Mouse (Mus musculus) retina, embryonic 14.5 days (tissue): ENCODE data around the gene Gabarapl2.
"Not testable (repeated sequence)": the region's sequence is repeated elsewhere in the genome, so short reads cannot be mapped to it uniquely, and the experiment has no call there.

ENCODE experiments used
- DNase-seq: peaks from one replicate; pipeline ENCODE4 v3.0.0-alpha.2; 2015; ENCODE audit warnings: low spot score

The Gabarapl2 gene

DNA sequence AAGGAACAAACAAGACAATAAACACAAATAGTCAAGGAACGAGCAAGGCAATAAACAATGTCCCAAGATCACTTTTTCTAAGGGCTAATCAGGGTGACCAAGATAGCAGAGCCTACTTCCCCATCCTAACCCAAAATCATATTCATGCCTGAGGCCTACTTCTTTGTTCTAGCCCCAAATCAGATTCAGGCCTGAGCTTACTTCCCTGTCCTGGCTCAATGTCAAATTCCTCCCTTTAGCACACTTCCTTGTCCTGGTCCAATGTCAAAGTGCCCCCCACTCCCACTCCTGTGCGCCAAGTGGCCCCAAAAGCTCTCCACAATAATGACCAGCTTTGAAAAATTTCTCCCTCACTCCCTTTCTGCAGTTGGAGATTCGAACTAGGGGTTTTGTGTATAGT is 3.3 kb upstream of the Gabarapl2 start:
- DNase-seq, result no peak

DNA sequence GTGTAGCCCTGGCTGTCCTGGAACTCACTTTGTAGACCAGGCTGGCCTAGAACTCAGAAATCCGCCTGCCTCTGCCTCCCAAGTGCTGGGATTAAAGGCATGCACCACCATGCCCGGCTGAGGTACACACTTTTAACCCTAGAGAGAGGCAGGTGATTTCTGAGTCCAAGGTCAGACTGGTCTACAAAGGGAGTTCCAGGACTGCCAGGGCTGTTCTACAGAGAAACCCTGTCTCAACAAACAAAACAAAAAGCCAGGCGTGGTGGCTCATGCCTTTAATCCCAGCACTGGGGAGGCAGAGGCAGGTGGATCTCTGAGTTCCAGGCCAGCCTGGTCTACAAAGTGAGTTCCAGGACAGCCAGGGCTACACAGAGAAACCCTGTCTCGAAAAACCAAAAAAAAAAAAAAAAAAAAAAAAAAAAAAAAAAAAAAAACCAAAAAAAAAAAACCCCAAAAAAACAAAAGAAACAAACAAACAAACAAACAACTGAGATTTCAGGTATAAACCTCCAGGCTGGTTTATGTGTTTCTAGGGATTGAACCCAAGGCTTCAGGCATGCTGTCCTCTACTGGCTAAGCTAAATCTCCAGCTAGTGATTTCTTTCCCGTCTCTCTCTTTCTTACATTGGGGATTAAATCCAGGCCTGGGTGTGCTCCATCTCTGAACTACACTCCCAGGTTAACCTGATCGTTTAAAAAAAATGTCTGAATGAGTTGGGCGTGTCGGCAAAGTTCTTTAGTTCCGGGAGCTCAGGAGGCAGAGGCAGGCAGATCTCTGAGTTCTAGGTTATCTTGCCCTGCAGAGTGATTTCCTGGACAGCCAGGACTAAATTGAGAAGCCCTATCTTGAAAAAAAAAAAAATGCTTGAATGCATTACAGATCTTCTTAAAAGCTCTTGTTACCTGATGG is 2.2 kb upstream of the Gabarapl2 start:
- DNase-seq, result not testable (repeated sequence)

DNA sequence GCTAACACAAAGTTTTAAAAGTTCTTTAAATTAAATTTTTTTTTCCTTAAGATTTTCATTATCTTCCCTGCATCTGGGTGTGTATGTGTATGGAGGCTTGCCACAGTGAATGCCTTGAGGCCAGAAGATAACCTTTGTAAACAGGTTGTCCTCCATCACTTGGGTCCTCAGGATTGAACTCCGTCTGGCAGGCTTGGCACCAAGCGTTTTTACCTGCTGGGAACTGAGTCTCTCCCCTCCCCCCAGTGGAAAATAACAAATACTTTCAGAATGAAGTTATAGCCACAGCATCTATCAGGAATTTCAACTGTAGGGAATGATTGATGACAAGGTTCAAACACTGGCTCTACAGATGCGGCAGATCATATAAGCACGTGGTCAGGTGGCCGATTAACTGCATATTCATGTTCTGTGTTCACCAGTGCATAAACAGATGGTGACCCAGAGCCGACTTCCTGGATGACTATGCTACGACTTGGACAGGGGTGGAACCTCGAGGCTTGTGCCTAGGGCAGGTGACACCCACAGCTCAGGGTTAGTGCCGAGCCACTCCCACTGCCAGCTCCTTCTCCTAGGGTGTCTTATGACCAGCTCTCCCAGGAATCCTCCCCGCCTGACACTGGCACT is 874 bp upstream of the Gabarapl2 start:
- peak; percentile 47 for DNase-seq

DNA sequence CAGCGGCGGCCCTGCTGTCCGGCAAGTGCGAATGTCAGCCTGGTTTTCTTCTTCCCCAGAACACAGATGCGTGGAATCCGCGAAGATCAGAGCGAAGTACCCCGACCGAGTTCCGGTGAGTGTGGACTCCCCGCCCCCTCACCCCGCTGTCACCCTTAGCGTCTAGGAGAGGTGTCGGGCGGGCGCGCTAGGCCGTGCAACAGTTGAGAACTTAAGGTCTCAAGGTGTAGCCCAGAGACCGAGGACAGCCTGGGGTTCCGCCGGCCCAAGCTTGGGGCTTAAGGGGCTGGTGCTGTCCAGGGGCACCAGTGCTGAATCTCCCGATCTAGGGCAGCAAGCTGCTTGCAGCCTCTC is 575 bp downstream of the Gabarapl2 start:
- peak; percentile 52 for DNase-seq

DNA sequence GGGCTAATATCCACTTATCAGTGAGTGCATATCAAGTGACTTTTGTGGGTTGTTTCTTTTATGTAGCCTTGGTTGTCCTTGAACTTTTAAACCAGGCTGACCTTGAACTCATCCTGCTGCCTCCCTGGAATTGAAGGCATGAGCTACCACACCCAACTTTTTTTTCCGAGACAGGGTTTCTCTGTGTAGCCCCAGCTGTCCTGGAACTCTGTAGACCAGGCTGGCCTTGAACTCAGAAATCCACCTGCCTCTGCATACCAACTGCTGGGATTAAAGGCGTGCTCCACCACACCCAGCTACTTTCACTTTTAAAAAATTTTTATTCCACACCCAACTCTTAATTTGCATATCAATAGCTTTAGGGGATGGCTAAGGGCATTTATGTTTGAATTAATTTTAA is 3.0 kb downstream of the Gabarapl2 start:
- no peak for DNase-seq

DNA sequence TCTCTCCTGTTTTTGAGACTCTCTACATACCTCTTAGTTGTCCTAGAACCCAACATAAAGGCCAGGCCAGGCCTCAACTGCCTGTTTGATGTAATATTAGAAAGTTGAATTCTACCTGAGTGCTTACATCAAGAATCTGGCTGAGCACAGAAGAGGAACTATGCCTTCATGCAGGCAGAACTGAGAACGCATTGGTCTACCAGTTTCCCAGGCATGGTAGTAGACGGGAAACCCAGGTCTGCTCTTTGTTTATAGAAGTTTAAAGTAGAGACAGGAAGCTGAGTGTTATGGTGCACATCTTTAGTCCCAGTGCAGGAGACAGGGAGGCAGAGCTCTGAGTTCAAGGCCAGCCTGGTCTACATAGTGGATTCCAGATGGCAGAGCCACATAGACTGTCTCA is 6.6 kb downstream of the Gabarapl2 start:
- no peak for DNase-seq

DNA sequence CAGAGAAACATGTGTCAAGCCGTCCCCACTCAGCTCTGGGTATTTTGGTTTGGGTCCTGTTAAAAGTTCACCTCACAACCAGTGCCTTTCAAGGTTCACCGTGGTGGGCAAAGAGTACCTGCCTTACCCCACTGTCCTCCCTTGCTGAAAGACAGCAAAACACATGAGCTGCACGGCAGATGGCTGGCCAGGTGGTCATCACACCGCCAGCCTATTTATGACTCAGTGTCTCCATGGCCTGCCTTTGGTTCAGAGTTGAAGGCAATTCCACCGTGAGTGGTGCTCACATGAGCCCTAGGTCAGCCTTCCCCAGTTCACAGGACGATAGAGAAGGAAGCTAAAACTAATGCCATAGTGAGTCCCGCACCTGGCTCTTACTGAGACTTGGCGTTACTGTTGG is 7.5 kb downstream of the Gabarapl2 start:
- DNase-seq, result no peak

DNA sequence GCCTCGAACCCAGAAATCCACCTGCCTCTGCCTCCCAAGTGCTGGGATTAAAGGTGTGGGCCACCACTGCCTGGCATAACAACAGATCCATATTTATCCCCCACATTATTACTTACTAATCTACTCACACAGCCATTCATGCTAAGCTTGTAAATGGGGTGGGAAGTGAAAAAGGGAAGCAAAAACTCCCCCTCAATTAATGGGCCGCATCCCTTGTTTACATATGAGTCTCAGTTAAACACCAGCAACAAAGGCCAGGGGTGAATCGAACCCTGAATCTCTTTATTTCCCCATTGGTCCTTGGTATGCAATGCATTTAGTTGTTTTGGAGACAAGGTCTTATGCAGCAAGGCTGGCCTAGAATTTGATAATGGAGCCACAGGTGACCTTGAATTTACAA is 10.3 kb downstream of the Gabarapl2 start:
- DNase-seq, result no peak

DNA sequence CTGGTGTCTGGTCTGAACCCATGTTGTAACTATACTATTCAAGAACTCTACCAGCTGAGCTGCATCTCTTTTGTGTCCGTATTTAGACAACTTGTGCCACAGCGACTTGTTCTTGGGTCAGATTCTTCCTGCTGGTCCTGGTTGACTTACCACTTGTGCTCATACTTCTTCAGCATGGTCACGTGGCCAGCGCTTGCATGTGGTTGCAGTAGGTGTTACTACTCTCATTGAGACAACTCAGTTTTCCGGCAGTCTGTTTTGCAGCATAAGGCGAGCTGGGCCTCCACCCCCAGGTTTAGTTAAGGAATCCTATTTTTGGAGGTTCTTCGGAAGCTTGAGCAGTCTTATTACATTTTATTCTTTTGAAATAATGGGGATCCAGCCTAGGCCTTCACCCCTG is 10.8 kb downstream of the Gabarapl2 start:
- no peak for DNase-seq

DNA sequence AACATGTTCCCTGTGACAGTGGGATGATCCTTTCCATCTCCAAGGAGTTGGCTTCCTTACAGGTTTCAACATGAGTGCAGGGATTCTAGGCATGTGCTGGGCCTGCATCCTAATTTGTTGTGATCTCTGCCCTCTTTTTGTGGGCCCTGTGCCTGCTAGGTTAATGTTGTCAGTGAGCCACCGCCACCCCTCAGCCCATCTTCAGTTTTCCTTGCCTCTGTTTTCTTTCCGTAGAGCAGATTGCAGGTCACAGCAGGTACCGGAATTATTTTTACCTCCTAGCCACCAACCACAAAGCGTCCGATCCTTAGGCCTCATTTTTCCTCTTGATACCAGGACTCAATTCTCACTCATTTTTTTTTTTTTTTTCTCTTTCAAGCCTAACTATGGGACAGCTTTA is 11.4 kb downstream of the Gabarapl2 start:
- DNase-seq, result no peak

DNA sequence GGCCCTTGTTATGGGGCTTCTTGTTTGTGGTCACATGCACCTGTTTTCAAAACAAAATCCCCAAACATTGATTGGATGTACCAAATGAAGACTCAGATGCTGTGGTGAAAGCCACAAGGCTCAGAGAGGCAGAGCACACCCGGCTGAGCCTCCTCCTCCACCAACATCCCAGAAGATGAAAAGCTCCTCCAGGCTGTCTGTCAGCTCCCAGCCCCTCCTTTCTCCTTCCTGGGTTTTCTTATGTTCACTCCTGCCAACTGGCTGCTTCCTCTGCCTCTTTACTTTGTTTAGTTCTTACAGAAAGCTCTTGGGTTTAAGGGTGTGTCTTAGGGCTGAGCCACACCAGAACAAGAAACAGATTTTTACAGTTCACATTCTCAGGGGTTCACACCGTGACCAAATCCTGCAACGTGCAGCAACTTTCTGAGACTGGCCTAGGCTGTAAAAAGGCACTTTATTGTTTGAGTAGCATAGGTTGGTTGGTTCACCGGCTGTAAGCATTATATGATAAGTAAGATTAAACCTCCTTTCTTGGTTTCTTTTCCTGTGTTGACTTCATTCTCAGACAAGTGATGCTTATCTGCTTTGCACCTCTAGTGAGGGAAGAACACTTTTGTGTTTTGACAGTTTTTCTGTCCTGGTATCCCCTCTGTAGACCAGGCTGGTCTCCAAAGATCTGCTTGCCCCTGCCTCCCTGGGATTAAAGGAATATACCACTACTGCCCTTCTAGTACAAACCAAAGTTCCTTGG is 14.5 kb downstream of the Gabarapl2 start:
- DNase-seq, result no peak

DNA sequence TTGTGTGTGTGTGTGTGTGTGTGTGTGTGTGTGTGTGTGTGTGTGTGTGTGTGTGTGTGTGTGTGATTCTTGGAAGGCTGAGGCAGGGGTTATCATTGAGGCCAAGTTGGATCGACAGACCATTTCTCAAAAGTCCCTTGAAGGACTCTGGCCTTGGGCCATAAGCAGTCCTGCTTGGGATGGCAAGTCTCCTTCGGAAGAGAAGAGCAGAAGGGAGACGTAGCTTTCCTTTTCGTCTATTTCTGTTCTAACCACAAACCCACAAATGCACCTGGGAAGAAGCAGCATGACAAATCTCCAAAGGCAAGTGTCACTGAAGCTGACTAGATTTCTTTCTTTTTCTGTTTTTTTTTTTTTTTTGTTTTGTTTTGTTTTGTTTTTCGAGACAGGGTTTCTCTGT is 15.4 kb downstream of the Gabarapl2 start:
- DNase-seq, result no peak

DNA sequence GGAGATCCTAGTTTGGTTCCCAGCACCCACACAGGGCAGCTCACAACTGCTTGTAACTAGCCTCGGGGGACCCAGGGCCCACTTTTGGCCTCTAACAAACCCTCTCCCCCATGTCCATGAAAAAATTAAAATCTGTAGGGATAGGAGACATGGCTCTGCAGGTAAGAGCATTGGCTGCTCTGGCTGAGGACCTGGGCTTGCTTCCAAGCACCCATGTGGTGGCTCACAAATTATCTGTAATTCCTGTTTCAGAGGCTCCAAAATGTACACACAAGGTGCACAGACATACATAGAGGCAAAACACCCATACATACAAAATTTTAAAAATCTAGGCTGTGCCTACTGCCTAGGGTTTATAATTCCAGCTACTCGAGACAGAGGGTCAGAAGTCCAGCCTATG is 16.7 kb downstream of the Gabarapl2 start:
- no peak for DNase-seq

DNA sequence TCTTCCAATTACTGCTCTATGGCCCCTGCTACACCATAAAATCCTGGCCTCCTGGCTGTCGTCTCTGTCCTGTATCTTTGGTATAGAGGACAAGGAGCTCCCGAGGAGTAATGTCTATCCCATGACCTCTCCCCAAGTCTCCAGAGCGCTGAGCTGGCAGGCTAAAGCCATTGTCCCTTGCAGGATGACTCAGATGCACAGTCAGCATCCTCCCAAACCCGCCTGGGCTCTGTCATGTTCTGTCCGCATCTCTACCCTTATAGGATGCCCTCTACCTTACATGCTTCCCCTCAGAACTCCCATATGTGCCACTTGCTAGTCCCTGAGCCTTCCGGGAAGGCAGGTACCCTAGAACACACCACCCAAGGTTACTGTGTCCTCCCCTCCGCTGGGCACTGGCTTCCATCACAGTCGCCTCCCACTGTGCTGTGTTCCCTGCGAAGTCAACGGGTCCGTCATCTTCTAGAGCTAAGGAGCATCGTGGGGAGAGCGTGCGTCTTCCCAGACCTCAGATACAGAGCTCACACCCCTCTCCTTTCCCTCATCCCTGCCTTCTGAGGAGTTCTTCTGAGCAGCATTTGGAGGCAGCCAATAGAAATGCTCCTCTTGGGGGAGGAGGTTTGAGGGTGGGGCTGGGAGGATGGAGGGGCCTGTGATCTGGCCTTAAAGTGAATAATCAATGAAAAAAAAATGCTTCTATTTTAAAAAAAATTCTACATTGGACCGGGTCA is 20.3 kb downstream of the Gabarapl2 start:
- no peak for DNase-seq

DNA sequence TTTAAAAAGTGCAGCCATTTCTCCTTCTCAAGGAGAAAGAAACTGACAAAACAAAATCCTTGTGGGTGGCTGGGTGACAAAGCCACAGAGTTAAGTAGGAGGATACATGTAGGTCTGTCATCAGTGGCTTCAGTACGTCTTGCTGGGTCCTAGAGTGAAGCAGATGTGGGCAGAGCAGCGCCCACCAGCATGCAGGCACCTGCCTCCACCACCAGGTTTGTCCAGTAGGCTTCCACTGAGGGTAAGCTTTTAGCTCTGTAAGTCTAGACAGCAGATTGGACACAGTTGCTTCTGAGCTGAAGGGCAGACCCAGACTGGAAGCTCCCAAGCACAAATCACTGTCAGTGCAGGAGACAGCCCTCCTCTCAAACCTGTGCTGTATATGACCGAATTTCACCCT is 20.8 kb downstream of the Gabarapl2 start:
- DNase-seq, result no peak

DNA sequence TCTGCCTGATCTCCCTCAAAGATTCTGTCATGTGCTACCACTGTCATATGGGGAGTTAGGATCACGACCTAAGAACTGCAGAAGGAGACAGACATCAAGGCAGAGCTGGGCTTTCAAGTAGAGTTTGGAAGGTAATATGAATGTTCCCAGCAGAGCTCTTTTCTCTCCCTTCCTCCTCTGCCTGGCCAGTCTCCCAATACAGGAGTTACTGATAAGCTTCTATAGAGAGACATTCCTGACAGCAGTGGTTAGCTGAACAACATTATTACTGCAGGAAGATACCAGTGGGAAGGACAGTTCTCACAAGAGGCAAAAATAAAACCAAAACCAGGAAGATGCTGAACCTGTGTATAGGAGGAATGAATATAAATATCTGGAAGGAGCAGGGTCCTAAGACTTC is 22.1 kb downstream of the Gabarapl2 start:
- DNase-seq, result no peak

DNA sequence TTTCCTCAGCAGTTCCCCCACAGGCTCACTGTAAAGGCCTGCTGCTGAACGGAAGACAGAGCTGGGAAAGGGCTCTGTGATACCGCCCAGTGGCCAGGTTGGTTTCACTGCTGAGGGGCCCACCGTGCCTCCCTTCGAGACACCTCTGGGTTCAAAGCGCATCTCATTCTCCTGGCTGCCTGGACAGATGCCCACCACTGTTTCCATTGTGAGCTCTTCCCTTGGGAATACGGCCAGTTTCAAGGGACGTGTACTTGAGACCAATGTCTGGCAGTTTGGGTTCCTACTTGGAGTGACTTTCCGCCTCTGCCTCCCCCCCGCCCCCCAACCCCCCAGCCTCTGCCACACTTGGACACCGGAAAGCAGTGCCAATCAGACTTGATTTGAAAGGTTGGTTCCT is 22.6 kb downstream of the Gabarapl2 start:
- DNase-seq, result no peak

DNA sequence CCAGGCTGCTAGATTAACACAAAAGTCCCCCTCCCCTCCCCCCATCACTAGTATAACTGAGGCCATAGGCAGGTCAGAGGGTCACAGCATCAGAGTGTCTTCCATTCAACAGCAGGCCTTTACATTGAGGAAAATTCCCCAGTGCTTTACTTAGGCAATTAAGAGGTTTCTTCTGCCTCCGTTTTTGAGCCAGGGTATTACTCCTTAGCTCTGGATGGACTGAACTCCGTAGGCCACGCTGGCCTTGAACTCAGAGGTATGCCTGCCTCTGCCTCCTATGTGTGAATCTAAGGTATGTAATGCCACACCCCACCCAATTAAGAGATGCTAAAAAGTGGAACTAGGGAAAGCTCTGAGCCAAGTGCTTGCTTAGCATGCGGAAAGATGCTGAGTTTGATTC is 23.0 kb downstream of the Gabarapl2 start:
- no peak for DNase-seq

DNA sequence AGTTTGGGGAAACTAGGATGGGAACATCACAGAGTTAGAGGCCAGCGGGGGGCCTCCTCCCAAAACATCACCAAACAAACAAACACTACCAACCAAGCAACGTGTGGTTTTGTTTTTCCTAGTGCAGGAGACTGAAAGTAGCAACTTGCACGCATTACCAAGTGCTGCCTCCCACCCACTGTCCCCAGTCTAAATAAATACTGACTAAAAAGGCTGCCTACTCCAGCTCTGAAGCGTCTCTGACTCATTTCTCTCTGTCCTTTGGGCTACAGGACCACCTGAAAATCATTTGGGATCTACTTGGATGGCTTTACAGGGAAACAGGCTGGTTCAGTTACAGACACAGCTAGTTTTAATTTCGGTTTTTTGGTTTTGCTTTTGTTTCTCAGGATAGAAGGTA is 23.8 kb downstream of the Gabarapl2 start:
- DNase-seq, result no peak

DNA sequence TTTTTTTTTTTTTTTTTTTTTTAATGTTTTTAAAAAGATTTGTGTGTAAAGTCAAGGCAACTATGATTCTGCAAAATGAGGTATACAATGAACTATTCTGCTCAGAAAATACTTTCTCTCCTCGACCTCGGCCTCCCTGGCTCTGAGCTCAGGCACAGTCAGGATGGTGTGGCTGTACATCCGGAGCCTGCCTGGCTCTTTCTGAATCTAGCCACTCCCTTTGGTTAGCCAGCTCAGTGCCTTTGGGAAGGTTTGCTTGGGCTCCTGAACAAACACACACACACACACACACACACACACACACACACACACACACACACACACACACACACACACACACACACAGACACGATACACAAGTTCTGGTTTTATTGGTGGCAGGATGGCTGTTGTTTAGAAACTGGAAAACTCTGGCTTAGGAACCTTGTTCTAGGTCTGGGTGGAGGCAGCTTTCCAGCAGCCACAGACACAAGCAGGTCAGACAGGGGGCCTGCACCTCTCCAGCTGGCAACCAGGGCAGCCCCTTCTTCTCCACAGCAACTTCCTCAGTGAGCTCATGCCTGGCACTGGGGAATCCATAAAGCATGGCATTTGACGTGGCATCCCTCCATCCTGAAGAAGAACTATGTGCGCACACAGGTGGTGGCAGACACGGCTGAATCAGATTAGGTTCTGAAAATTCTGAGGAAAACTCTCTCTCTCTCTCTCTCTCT is 24.5 kb downstream of the Gabarapl2 start:
- no peak for DNase-seq

DNA sequence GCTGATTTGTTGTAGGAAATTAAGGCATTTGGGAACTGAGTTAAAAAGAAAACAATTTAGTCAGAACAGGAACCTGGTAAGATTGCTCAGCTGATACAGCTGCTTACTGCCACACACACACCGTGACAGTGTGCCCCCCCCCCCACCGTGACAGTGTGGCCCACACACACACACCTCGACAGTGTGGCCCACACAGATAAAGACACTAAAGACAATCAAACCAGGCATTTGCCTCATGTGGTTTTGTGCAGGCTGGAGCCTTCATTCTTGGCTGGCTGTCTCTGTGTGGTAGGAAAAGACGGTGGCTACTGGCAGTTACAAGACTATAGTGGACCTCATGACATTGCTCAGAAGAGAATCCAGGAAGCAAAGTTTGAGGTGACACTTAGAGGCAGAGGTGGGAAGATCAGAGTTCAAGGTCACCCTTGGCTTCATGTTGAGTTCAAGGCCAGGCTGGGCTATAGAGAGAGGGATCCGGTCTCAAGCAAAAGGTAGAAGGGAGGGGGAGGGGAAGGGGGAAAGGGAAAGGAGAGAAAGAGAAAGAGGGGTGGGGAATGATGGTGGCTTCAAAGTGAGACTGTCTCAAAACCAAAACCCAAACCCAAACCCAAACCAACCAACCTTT is 26.9 kb downstream of the Gabarapl2 start:
- DNase-seq, result no peak
